Mouse (Mus musculus) intestine, postnatal 0 days (tissue): ENCODE measurements around the gene Pard3. TPM values are rescaled to one million over a fixed set of nuclear protein-coding genes. Genes with fewer than 3 reads are reported as not detected.

Experiments
- ATAC-seq: fragments of 200-750 bp; cut with Nextera tagmentation; 2 replicates; pipeline ENCODE4 v1.8.0; 2017; ENCODE audit warnings: mild to moderate bottlenecking, moderate TSS enrichment, moderate library complexity
- H3K27ac ChIP-seq: fragments of 300-500 bp; sonication (generic); 2 replicates; pipeline ENCODE4 v1.5.1; 2014; ENCODE audit warnings: mild to moderate bottlenecking, low read depth, low read length, moderate library complexity
- H3K27me3 ChIP-seq: fragments of 300-500 bp; sonication (generic); replicated peaks from 2 replicates; pipeline ENCODE4 v1.6.1; 2014; ENCODE audit warnings: low read length, mixed read lengths; ENCODE audit not compliant: control insufficient read depth, insufficient read depth
- H3K36me3 ChIP-seq: fragments of 300-500 bp; sonication (generic); 2 replicates; pipeline ENCODE4 v1.6.1; 2014; ENCODE audit warnings: mild to moderate bottlenecking, moderate library complexity; ENCODE audit not compliant: control insufficient read depth, insufficient read depth
- H3K4me1 ChIP-seq: fragments of 300-500 bp; sonication (generic); replicated peaks from 2 replicates; pipeline ENCODE4 v1.6.1; 2014; ENCODE audit warnings: antibody characterized with exemption, low read length, mixed read lengths; ENCODE audit not compliant: control insufficient read depth, insufficient read depth
- H3K4me2 ChIP-seq: fragments of 300-500 bp; sonication (generic); replicated peaks from 2 replicates; pipeline ENCODE4 v1.6.1; 2014; ENCODE audit warnings: low read depth, mild to moderate bottlenecking, moderate library complexity
- H3K4me3 ChIP-seq: fragments of 300-500 bp; sonication (generic); 2 replicates; pipeline ENCODE4 v1.5.1; 2014; ENCODE audit warnings: low read depth, low read length
- H3K9ac ChIP-seq: fragments of 300-500 bp; sonication (generic); 2 replicates; pipeline ENCODE4 v1.6.1; 2014; ENCODE audit warnings: mild to moderate bottlenecking, low read depth, low read length
- H3K9me3 ChIP-seq: fragments of 300-500 bp; sonication (generic); 2 replicates; pipeline ENCODE4 v1.6.1; 2016; ENCODE audit warnings: mixed run types; ENCODE audit not compliant: control insufficient read depth
- CTCF ChIP-seq: sonication (generic); IDR thresholded peaks from 2 replicates; pipeline ENCODE4 v1.5.1; 2016; ENCODE audit warnings: low read depth, mild to moderate bottlenecking, control low read depth, antibody characterized with exemption, moderate library complexity
- WGBS: fragments of 180-500 bp; shearing (Covaris S2); extraction: QIAGEN DNeasy Blood & Tissue Kit; methylation state at CpG from one replicate; pipeline ENCODE4 v1.1.7; 2014; 5-methylcytosine and 5-hydroxymethylcytosine counted together
- polyA plus RNA-seq: library from polyadenylated mRNA; unstranded; fragments of >200 nt; fragmentation: Nextera tagmentation; extraction: Ambion mirVana; gene quantifications from 2 replicates; pipeline ENCODE4 v1.2.1, GENCODE M21; 2015

Gene Pard3
- polyA plus RNA-seq, 1 experiment from 2014 or later, result 12.5 TPM

- 87% methylated on average over 2 of the region's 2 CpGs for whole genome bisulfite sequencing
- H3K4me2 ChIP-seq, result no peak overlapping the region
- H3K9me3 ChIP-seq, result no peaks in the 10 kb centered on the region
- H3K4me1 ChIP-seq, result no peaks in the 10 kb centered on the region
- no peak overlapping the region for H3K27ac ChIP-seq
- H3K4me3 ChIP-seq, result no peak overlapping the region
- no peak for ATAC-seq
- no peak for TF ChIP-seq CTCF
- H3K27me3 ChIP-seq, result no peaks in the 10 kb centered on the region
- no peak overlapping the region for H3K9ac ChIP-seq
- H3K36me3 ChIP-seq, result no peaks in the 10 kb centered on the region
Measured at GRCm38 (mm10) chr8:127529746-127530145, 466.1 kb downstream of the Pard3 start.

- H3K4me1 ChIP-seq, result no peaks in the 10 kb centered on the region
- 79% methylated on average over 3 of the region's 3 CpGs for WGBS
Measured at GRCm38 (mm10) chr8:127531866-127532265, 468.2 kb downstream of the Pard3 start.

GRCm38 (mm10) chr8:127534789-127535188, 471.1 kb downstream of the Pard3 start:
- TF ChIP-seq CTCF, result no peak
- 74% methylated on average over 3 of the region's 3 CpGs for WGBS
- Histone ChIP-seq H3K9ac (no peak overlapping the region), H3K27me3 (no peaks in the 10 kb centered on the region), H3K9me3 (no peaks in the 10 kb centered on the region), H3K4me2 (no peak overlapping the region), H3K27ac (no peak overlapping the region), H3K36me3 (no peaks in the 10 kb centered on the region), H3K4me1 (no peaks in the 10 kb centered on the region), H3K4me3 (no peak overlapping the region)
- no peak for ATAC-seq

More at GRCm38 (mm10) chr8:127531866-127532265, 468.2 kb downstream of the Pard3 start:
- no peak overlapping the region for H3K9ac ChIP-seq
- no peak overlapping the region for H3K4me2 ChIP-seq
- no peaks in the 10 kb centered on the region for H3K9me3 ChIP-seq
- ATAC-seq, result no peak
- no peak for TF ChIP-seq CTCF
- H3K27me3 ChIP-seq, result no peaks in the 10 kb centered on the region
- no peaks in the 10 kb centered on the region for H3K36me3 ChIP-seq
- no peak overlapping the region for H3K4me3 ChIP-seq
- no peak overlapping the region for H3K27ac ChIP-seq

- Histone ChIP-seq H3K4me2 (no peak overlapping the region), H3K4me1 (no peaks in the 10 kb centered on the region), H3K4me3 (no peak overlapping the region), H3K36me3 (no peaks in the 10 kb centered on the region), H3K9ac (no peak overlapping the region), H3K9me3 (no peaks in the 10 kb centered on the region), H3K27me3 (no peaks in the 10 kb centered on the region), H3K27ac (no peak overlapping the region)
- TF ChIP-seq CTCF, result no peak
- ATAC-seq, result no peak
- 87% methylated on average over 8 of the region's 8 CpGs for WGBS
Measured at GRCm38 (mm10) chr8:127535192-127535845, 471.6 kb downstream of the Pard3 start.

GRCm38 (mm10) chr8:127535846-127536220, 472.1 kb downstream of the Pard3 start:
- H3K9me3 ChIP-seq, result no peaks in the 10 kb centered on the region
- no peak for TF ChIP-seq CTCF
- 95% methylated on average over 1 of the region's 1 CpGs for WGBS
- no peak for ATAC-seq
- no peak overlapping the region for H3K27ac ChIP-seq
- no peak overlapping the region for H3K4me3 ChIP-seq
- no peaks in the 10 kb centered on the region for H3K36me3 ChIP-seq
- no peak overlapping the region for H3K4me2 ChIP-seq
- no peak overlapping the region for H3K9ac ChIP-seq
- no peaks in the 10 kb centered on the region for H3K4me1 ChIP-seq
- no peaks in the 10 kb centered on the region for H3K27me3 ChIP-seq

GRCm38 (mm10) chr8:127539803-127540202, 476.1 kb downstream of the Pard3 start:
- peak; percentile 68; the same call in 1 of the 2 replicates for ATAC-seq
- H3K4me3 ChIP-seq, result no peak overlapping the region
- no peaks in the 10 kb centered on the region for H3K9me3 ChIP-seq
- H3K4me1 ChIP-seq, result no peaks in the 10 kb centered on the region
- H3K4me2 ChIP-seq, result no peak overlapping the region
- H3K36me3 ChIP-seq, result no peaks in the 10 kb centered on the region
- H3K27ac ChIP-seq, result no peak overlapping the region
- no peak overlapping the region for H3K9ac ChIP-seq
- 62% methylated on average over 3 of the region's 3 CpGs for WGBS
- no peak for TF ChIP-seq CTCF
- H3K27me3 ChIP-seq, result no peaks in the 10 kb centered on the region
